Mouse (Mus musculus) heart, adult 2 months (tissue): Measurements from ENCODE around the gene Uggt1.

ENCODE experiments used
- EP300 ChIP-seq: fragments of 200-500 bp; IDR thresholded peaks from 2 replicates; pipeline ENCODE4 v1.6.1; 2011; ENCODE audit warnings: low read depth, low read length, control low read depth; ENCODE audit not compliant: insufficient read depth
- POLR2A ChIP-seq: fragments of 200-500 bp; IDR thresholded peaks from 2 replicates; pipeline ENCODE4 v1.6.1; 2011; ENCODE audit warnings: mild to moderate bottlenecking, low read depth, low read length, control low read depth; ENCODE audit not compliant: insufficient read depth

DNA sequence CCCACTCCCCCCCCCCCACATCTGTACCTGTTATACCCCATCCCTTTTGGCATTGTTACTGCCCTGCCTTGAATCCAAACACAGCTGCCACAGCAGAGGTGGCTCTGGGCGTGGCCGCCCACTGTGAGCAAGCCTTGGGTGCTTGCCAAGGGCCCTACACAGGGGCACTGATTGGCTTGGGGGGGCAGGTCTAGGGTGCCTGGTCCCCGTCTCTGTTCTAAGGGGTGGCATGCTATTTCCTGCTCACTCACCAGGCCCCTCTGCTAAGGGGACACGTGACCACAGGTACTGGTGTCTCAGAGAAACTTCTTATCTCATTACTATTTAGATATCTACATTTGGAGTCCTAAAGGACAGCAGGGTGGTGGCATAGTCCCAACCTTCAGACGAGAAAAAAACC is 28.0 kb upstream of the Uggt1 start:
- TF ChIP-seq EP300 (no peak), POLR2A (no peak)
